In the genomic region with DNA sequence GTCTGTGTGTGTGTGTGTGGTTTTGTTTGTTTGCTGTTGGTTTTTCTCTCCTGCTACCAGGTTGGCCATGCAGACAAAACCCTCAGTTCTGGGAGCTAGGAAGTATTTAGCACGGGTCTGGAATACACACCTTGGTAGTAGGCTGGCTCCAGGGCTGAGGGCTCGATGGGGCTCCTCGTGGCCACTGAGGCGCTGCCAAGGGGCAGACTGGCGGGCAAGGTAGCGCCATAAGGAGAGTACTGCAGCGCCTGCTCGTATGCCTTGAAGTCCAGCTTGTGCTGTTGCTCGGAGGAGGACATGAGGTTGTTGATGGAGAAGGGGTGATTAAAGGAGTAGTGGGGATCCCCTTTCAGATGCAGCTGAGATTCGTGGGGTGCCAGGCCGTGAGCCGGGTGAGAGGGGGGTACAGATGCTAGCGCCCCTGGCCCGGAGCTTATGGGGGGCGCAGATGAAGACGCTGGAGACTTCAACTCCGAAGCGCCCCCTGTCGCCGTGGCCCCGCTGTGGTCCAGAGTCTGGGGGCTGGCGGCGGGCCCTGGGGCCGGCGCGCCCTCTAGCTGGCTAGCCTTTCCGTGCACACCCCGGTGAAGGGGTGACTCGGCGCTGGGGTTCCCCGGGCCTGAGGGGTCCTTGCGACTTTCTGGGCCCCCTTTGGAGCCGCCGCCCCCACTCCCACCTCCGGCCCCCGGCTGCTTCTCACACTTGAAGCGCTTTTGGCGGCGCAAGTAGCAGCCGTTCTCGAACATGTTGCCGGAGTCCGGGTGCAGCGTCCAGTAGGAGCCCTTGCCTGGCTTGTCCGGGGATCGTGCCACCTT, we compare ENCODE assay signal across 7 mouse cellular contexts. TPM values are rescaled to one million over a fixed set of nuclear protein-coding genes. Genes with fewer than 3 reads are reported as not detected.
DNase-seq lines count a peak whose midpoint lies in the region; ATAC-seq and TF ChIP-seq lines count a peak whose summit lies in the region.

No protein-coding gene starts in this region.

- DNase-seq in ES-CJ7 (ENCODE audit: low read depth, low spot score): peak; percentile 50
- peak; percentile 50 for DNase-seq in brain, embryonic 14.5 days (ENCODE audit: low read depth)
- peak; percentile 10 for DNase-seq in heart, postnatal 4 days
- DNase-seq in lung, embryonic 14.5 days: peak; percentile 64
- DNase-seq in layer of hippocampus, postnatal 14 days (ENCODE audit: low spot score in 2 of 2): no peak
- DNase-seq in frontal cortex, adult 2 months (ENCODE audit: extremely low spot score in 1 of 2, low spot score in 1 of 2): no peak

- 0 out of 2 replicates have a peak, but pooled peaks have one; percentile 15 for ATAC-seq in lung, embryonic 14.5 days (ENCODE audit: insufficient read depth)
- no peak for ATAC-seq in stomach, embryonic 15.5 days (ENCODE audit: insufficient read depth, low FRiP score, low read depth)

- under 1% methylated on average over 42 of the region's 46 CpGs for WGBS in lung, embryonic 14.5 days
- 1% methylated on average over 46 of the region's 46 CpGs for WGBS in stomach, embryonic 15.5 days

- peak overlapping the region; percentile 80 for H3K9ac ChIP-seq in lung, embryonic 14.5 days
- peak overlapping the region; percentile 8; the same call in 1 of the 2 replicates for H3K9ac ChIP-seq in stomach, embryonic 15.5 days

- no peak for TF ChIP-seq POLR2A in brain, embryonic 14.5 days (IDR thresholded peaks at IDR 0.05; ENCODE audit: borderline replicate concordance, extremely low read depth, insufficient read depth, insufficient read length, poor library complexity, severe bottlenecking)

- H3K4me2 ChIP-seq in lung, embryonic 14.5 days: peak overlapping the region; percentile 57
- H3K4me2 ChIP-seq in stomach, embryonic 15.5 days: peak overlapping the region; percentile 40

- H3K4me3 ChIP-seq in lung, embryonic 14.5 days (ENCODE audit: low read depth, low read length): peak overlapping the region; percentile 58
- H3K4me3 ChIP-seq in stomach, embryonic 15.5 days (replicated peaks): peak overlapping the region; percentile 53

- peaks cover 75% of the 10 kb centered on the region for H3K27me3 ChIP-seq in lung, embryonic 14.5 days (ENCODE audit: insufficient read depth, low read length)
- H3K27me3 ChIP-seq in stomach, embryonic 15.5 days (replicated peaks): peaks cover 64% of the 10 kb centered on the region

- peaks cover 11% of the 10 kb centered on the region; the same call in 1 of the 2 replicates for H3K36me3 ChIP-seq in lung, embryonic 14.5 days (ENCODE audit: insufficient read depth)
- no peaks in the 10 kb centered on the region for H3K36me3 ChIP-seq in stomach, embryonic 15.5 days

- H3K4me1 ChIP-seq in lung, embryonic 14.5 days (ENCODE audit: insufficient read depth): no peaks in the 10 kb centered on the region
- peaks cover 25% of the 10 kb centered on the region for H3K4me1 ChIP-seq in stomach, embryonic 15.5 days

- peak overlapping the region; percentile 68 for H3K27ac ChIP-seq in lung, embryonic 14.5 days (ENCODE audit: low read depth)
- peak overlapping the region; percentile 92; the same call in 1 of the 2 replicates for H3K27ac ChIP-seq in stomach, embryonic 15.5 days

- H3K9me3 ChIP-seq in lung, embryonic 14.5 days (ENCODE audit: low read depth, low read length): no peaks in the 10 kb centered on the region
- no peaks in the 10 kb centered on the region for H3K9me3 ChIP-seq in stomach, embryonic 15.5 days

- no peak for TF ChIP-seq CTCF in brain, embryonic 14.5 days (IDR thresholded peaks at IDR 0.05; ENCODE audit: borderline replicate concordance, extremely low read depth, insufficient read depth, insufficient read length)
- peak; percentile 42 for TF ChIP-seq CTCF in lung, embryonic 14.5 days (IDR thresholded peaks at IDR 0.05; ENCODE audit: low read depth)

RNA-seq across cellular contexts. Expression of a gene that starts 4.6 kb away (rescaled TPM):
- 4.5 and 7.7 TPM in 2 replicates for polyA plus RNA-seq in brain, embryonic 14.5 days (2012; rRNA removed)
- total RNA-seq in heart, postnatal 4 days (2021): not detected
- 21.1 and 22.5 TPM in 2 replicates for polyA plus RNA-seq in lung, embryonic 14.5 days (2014; fragmentation: Nextera tagmentation; extraction: Ambion mirVana)
- polyA plus RNA-seq in stomach, embryonic 15.5 days (2015; fragmentation: Nextera tagmentation; extraction: Ambion mirVana): 23.2 and 27.1 TPM in 2 replicates
- not detected for total RNA-seq in layer of hippocampus, postnatal 14 days (2021)
- polyA plus RNA-seq in frontal cortex, adult 2 months (2012; rRNA removed): not detected in 2 replicates

RNA-seq across cellular contexts. Expression of a gene that starts 21.8 kb away (rescaled TPM):
- 0.73 and 1.2 TPM in 2 replicates for polyA plus RNA-seq in brain, embryonic 14.5 days (2012; rRNA removed)
- under 1 TPM; 0.05 TPM for total RNA-seq in heart, postnatal 4 days (2021)
- 6.9 and 7.3 TPM in 2 replicates for polyA plus RNA-seq in lung, embryonic 14.5 days (2014; fragmentation: Nextera tagmentation; extraction: Ambion mirVana)
- polyA plus RNA-seq in stomach, embryonic 15.5 days (2015; fragmentation: Nextera tagmentation; extraction: Ambion mirVana): 3.8 and 4.2 TPM in 2 replicates
- under 1 TPM; 0.30 to 0.48 TPM for total RNA-seq in layer of hippocampus, postnatal 14 days (2021)
- 0.02 and 0.06 TPM in 2 replicates for polyA plus RNA-seq in frontal cortex, adult 2 months (2012; rRNA removed)

Comparison
In these comparisons a context has a peak if more than half of its experiments do, and no peak if none do; other contexts are left out.
1. DNase-seq: peak in ES-CJ7 (single experiment), brain, embryonic 14.5 days (single experiment), heart, postnatal 4 days (single experiment) and lung, embryonic 14.5 days (single experiment); none in layer of hippocampus, postnatal 14 days (0 of 2) and frontal cortex, adult 2 months (0 of 2).